Mouse (Mus musculus) ES-E14 (cell line): Measurements from ENCODE around the gene Ubxn10. TPM values are rescaled to one million over a fixed set of nuclear protein-coding genes. Genes with fewer than 3 reads are reported as not detected.

Source experiments
- DNase-seq: peaks from one replicate; pipeline ENCODE4 v3.0.0-alpha.2; 2013; ENCODE audit warnings: low read depth, low spot score
- H3K27ac ChIP-seq: 2 replicates; pipeline ENCODE4 v1.5.1; 2012; ENCODE audit warnings: low read depth, mild to moderate bottlenecking, low read length, moderate library complexity, mixed read lengths; ENCODE audit not compliant: poor library complexity, insufficient read depth, severe bottlenecking
- H3K36me3 ChIP-seq: 2 replicates; pipeline ENCODE4 v1.6.1; 2012; ENCODE audit warnings: mild to moderate bottlenecking, low read length, moderate library complexity, mixed read lengths; ENCODE audit not compliant: control insufficient read depth, poor library complexity, insufficient read depth, severe bottlenecking
- H3K4me1 ChIP-seq, 2 experiments: fragments of 150-350 bp in 1 of 2; sonication (generic) in 1 of 2; 2 replicates each; pipeline ENCODE4 v1.6.1; 2012; ENCODE audit warnings: low read length in 2 of 2, mild to moderate bottlenecking in 1 of 2, mixed read lengths in 1 of 2; ENCODE audit not compliant: control insufficient read depth in 2 of 2, insufficient read depth in 2 of 2, poor library complexity in 1 of 2
- H3K4me3 ChIP-seq, 2 experiments: fragments of 150-350 bp in 1 of 2; sonication (generic) in 1 of 2; 2 replicates each; pipeline ENCODE4 v1.5.1; 2012; ENCODE audit warnings: low read length in 2 of 2, low read depth in 1 of 2, mild to moderate bottlenecking in 1 of 2, mixed read lengths in 1 of 2; ENCODE audit not compliant: insufficient read depth in 1 of 2, poor library complexity in 1 of 2, severe bottlenecking in 1 of 2
- H3K9ac ChIP-seq: 2 replicates; pipeline ENCODE4 v1.6.1; 2012; ENCODE audit warnings: low read depth, mild to moderate bottlenecking, low read length, mixed read lengths; ENCODE audit not compliant: poor library complexity, insufficient read depth, severe bottlenecking
- H3K9me3 ChIP-seq: fragments of 150-350 bp; sonication (generic); 2 replicates; pipeline ENCODE4 v1.6.1; 2012; ENCODE audit warnings: low read depth, mild to moderate bottlenecking, low read length; ENCODE audit not compliant: control insufficient read depth, insufficient read depth
- CHD2 ChIP-seq: IDR thresholded peaks from 2 replicates; pipeline ENCODE4 v1.6.1; 2014; ENCODE audit warnings: mild to moderate bottlenecking, low read depth, low read length, inconsistent platforms
- HCFC1 ChIP-seq: IDR thresholded peaks from 2 replicates; pipeline ENCODE4 v1.6.1; 2012; ENCODE audit warnings: low read length, inconsistent platforms, borderline replicate concordance; ENCODE audit not compliant: insufficient read depth
- MAFK ChIP-seq: IDR thresholded peaks from 2 replicates; pipeline ENCODE4 v1.6.1; 2014; ENCODE audit warnings: mild to moderate bottlenecking, low read depth, low read length, inconsistent platforms; ENCODE audit not compliant: insufficient read depth
- ZC3H11A ChIP-seq: IDR thresholded peaks from 2 replicates; pipeline ENCODE4 v1.6.1; 2012; ENCODE audit warnings: low read depth, mild to moderate bottlenecking, inconsistent platforms, low read length, borderline replicate concordance
- ZNF384 ChIP-seq: IDR thresholded peaks from 2 replicates; pipeline ENCODE4 v1.6.1; 2012; ENCODE audit warnings: low read depth, low read length, inconsistent platforms
- in situ Hi-C, 2 experiments: fragments of 600-800 bp; cut with MboI; formaldehyde crosslinking; loops; one replicate each; pipeline ENCODE4 v1.15.1; 2025; ENCODE audit warnings: low sequenced_read_pairs in 2 of 2, inconsistent platforms in 1 of 2; ENCODE audit not compliant: unreplicated experiment in 2 of 2
- total RNA-seq: library from RNA; depleted of rRNA; stranded (reverse); fragments of 300-350 nt; gene quantifications from 2 replicates; pipeline ENCODE4 v1.2.3, GENCODE M21; 2012

Ubxn10 gene
- total RNA-seq, 1 experiment: 1.1 TPM

DNA sequence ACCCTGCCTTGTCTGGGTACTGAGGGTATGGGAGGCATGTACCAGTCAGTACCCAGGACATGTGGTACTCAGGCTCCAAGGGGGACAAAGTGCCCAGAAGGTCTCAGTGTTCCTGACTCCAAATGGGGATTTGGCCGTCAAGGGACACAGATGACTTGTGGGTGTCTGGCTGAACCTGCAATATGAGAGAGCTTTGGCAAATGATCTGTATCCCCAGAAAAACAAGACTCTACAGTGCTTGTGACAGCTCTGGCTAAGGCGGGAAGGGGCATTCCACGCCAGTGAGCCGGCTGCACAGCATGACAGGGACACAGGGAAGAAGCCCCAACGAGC, 17.7 kb downstream of the Ubxn10 start:
- TF ChIP-seq MAFK (no peak), HCFC1 (no peak), ZC3H11A (no peak), ZNF384 (no peak), CHD2 (no peak)
- H3K9ac ChIP-seq: no peak overlapping the region
- no peak overlapping the region for H3K4me3 ChIP-seq
- H3K27ac ChIP-seq: no peak overlapping the region
- no peaks in the 10 kb centered on the region for H3K9me3 ChIP-seq
- H3K4me1 ChIP-seq: peaks cover 0 to 7% of the 10 kb centered on the region in 2 experiments; a peak in 1 of 4 replicates
- no peak for DNase-seq
- no peaks in the 10 kb centered on the region for H3K36me3 ChIP-seq
- in situ Hi-C loops: no loop called here

DNA sequence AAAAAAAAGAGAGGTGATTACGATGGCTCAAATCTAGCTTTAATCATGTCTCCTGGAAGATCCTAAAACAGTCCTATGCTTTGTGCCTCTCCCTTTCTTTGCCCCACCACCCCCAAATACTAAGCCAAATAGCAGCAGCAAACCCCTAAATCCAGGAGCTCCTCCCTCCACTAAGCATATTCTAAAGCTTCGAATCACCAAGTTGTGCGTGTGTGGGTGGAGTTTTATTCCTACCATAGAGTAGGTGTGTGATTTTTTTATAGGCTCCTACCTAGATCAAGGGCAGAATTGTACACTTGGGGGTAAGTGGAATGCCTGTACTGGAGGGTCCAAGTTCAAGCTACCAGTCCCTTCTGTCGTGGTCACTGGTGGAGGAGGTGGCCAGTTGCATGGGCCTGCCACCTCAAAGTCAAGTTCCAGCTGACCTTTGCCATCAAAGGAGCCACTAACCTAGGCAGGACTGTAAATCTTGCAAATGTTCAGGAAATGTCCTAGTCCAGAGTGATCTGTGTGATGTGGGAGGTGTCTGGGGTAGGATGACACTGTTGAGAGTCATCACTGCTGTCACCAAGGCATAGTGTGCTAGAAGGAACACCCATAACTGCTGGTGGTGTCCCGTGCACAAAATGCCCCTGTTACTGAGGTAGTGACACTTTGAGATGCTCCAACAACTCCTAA, 18.2 kb downstream of the Ubxn10 start:
- no peaks in the 10 kb centered on the region for H3K36me3 ChIP-seq
- TF ChIP-seq ZNF384 (no peak), ZC3H11A (no peak), CHD2 (no peak), MAFK (no peak), HCFC1 (no peak)
- no peak overlapping the region for H3K4me3 ChIP-seq
- no peak for DNase-seq
- no peak overlapping the region for H3K27ac ChIP-seq
- no peaks in the 10 kb centered on the region for H3K9me3 ChIP-seq
- in situ Hi-C loops: no loop called here
- no peak overlapping the region for H3K9ac ChIP-seq
- H3K4me1 ChIP-seq: peaks cover 0 to 4% of the 10 kb centered on the region in 2 experiments; a peak in 1 of 4 replicates

DNA sequence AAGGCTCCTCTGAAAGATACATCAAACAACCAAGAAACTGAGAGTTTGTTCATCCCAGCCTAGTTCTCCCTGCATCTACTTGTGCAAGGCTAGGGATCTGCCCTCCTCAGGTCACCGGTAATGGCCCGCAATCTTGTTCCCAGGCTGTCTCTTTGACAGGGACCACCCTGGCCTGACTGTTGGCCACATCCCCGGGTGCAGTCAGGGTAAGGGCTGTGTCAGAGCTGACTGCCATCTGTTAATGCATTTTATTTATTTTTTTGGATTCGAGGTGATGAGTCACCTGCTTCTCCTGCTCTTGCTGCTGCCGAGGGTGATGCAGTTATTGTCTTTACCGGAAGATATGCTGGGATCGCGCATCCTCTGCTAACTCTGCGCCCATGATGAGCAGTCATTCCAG, 20.3 kb downstream of the Ubxn10 start:
- H3K4me1 ChIP-seq: peaks cover 0 to 11% of the 10 kb centered on the region in 2 experiments; a peak in 1 of 4 replicates
- TF ChIP-seq ZC3H11A: no peak
- no peak for TF ChIP-seq HCFC1
- TF ChIP-seq CHD2: no peak
- no peak for TF ChIP-seq ZNF384
- no peak for TF ChIP-seq MAFK
- DNase-seq: no peak
- no peak overlapping the region for H3K9ac ChIP-seq
- H3K36me3 ChIP-seq: no peaks in the 10 kb centered on the region
- in situ Hi-C loops: no loop called here
- H3K9me3 ChIP-seq: no peaks in the 10 kb centered on the region
- no peak overlapping the region for H3K27ac ChIP-seq
- H3K4me3 ChIP-seq: no peak overlapping the region

DNA sequence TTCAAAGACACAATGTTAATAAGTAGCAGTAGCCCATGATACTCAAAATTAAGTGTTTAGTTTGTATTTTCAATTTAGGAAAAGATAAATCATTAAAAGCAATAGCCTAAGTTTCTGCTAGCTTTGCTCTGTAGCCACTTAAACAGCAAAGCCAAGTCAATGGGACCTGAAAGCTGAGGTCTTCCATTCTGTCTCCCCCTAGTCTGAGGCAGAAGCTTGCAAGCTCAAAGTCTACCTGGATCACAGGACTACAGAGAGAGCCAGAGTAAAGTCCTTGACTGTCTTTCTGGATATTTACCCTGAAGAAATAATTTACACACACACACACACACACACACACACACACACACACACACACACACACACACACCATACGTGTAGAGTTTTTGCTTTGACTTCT, 22.8 kb downstream of the Ubxn10 start:
- no peak for DNase-seq
- Histone ChIP-seq H3K9ac (no peak overlapping the region), H3K4me3 (no peak overlapping the region), H3K9me3 (no peaks in the 10 kb centered on the region), H3K27ac (no peak overlapping the region), H3K36me3 (no peaks in the 10 kb centered on the region), H3K4me1 (peaks cover 0 to 15% of the 10 kb centered on the region in 2 experiments; a peak in 1 of 4 replicates)
- TF ChIP-seq CHD2 (no peak), ZC3H11A (no peak), MAFK (no peak), ZNF384 (no peak), HCFC1 (no peak)
- in situ Hi-C loops: no loop called here

DNA sequence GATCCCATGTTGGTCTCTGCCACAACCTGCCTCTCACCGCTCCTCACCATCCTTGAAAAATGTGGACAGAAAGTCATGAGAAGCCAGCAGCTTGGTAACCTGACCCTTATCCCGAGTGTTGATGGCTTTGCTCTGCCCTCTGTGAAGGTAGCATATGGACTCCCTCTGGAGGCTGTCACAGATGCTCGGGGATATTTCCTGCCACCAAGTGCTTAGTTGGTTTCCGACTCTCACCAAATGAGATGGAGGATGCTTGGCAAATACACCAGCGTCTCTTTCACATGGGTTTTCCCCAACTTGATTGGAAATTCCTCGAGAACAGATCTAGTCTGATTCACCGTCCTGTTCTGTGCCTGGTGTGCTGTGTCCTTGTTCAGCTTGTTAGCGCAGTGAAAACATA, 24.3 kb downstream of the Ubxn10 start:
- TF ChIP-seq HCFC1 (no peak), ZNF384 (no peak), CHD2 (no peak), ZC3H11A (no peak), MAFK (no peak)
- Histone ChIP-seq H3K36me3 (no peaks in the 10 kb centered on the region), H3K9me3 (no peaks in the 10 kb centered on the region), H3K4me3 (no peak overlapping the region), H3K9ac (no peak overlapping the region), H3K4me1 (peaks cover 3 to 18% of the 10 kb centered on the region in 2 experiments; a peak in 1 of 4 replicates), H3K27ac (no peak overlapping the region)
- no peak for DNase-seq
- in situ Hi-C loops: no loop called here
